Mouse (Mus musculus) kidney, adult 8-10 months (tissue): Measurements from ENCODE around the gene Msrb3.

ENCODE experiments used
- DNase-seq, 2 experiments: peaks; one replicate each; pipeline ENCODE4 v3.0.0; 2022

Gene Msrb3

DNA sequence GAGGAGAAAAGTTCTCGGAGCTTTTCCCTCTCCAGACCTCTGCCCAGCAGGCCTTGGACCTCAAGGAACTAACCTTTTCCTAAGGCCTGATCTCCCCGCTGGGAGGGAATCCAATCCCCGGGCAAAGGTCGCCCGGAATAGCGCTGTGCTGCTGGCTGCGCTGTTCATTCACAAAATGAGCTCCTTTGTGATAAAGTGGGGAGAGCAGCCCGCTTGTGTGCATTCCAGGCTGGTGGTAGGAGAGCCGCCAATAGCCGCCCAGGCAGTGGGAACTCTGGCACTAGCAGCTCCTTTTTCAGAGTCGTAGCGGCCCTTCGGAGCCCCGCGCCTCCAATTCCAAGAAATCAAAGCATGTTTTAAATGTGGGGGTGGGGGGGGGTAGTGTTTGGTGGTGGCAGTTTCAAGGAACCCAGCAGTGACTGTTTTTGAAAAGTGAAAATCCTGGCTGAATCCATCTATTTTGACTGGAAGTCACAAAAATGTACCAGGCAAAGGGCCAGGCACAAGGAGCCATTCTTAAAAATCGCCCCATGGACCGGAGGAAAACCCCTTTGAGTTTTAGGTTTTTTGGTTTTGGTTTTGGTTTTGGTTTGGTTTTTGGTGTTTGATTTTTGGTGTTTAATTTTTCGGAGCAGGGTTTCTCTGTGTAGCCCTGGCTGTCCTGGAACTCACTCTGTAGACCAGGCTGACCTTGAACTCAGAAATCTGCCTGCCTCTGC, 153.6 kb downstream of the Msrb3 start:
- peak; percentile 80 to 83 for DNase-seq

DNA sequence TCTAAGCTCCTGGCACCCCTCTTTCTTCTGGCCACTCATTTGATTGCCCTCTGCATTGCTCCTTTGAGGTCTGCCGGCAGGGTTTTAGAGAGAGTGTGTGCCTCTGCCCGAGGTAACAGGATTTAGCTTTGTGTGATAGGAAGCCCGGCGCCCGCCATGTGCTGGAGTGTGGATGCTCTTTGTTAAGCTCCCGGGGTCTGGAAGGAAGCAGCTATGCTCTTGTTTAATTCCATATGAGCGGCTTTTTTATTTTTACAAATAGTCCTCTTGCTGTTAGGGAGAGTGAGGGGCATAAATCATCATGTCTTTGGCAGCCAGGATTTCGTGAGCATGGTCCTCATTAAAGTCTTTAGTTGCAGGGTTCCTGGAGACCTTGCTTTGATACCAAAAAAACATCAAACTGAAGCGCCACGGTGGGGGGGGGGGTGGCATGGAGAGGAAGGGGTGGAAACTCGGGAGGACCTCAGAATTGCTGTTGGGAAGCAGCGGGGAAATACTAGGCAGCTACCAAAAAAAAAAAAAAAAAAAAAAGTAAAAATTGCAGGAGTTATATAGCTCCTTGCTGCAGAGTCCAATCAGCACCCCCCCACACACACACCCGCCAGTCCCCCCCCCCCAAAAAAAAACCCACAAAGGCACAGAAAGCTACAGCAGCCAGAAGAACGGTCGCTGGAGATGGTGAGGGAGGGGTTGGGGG, 154.3 kb downstream of the Msrb3 start:
- DNase-seq = no peak

DNA sequence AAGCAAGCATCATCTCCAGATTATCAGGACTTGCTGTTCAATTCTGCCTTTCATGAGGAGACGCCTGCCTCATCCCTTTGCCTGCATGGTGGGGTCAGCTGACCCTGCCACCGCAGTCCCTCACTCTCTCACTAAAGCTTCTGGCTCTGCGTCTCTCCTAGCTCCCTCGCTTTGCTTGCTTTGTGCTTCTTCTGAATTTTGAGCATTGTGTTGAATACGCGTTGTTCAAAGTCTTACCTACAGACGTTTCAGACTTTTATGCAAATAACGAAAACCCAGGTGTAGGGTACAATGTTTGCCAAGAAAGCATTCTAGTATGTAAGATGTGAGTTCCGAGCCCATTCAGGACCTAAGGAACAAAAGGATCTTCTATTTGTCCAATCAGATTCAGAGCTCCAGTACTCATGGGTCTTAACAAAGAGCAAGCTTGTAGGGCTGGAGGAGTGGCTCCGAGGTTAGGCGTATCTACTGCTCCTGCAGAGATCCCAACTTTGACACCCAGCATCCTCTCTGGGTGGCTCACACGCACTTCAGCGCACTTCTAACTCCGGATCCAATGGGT, 162.3 kb downstream of the Msrb3 start:
- DNase-seq = no peak

DNA sequence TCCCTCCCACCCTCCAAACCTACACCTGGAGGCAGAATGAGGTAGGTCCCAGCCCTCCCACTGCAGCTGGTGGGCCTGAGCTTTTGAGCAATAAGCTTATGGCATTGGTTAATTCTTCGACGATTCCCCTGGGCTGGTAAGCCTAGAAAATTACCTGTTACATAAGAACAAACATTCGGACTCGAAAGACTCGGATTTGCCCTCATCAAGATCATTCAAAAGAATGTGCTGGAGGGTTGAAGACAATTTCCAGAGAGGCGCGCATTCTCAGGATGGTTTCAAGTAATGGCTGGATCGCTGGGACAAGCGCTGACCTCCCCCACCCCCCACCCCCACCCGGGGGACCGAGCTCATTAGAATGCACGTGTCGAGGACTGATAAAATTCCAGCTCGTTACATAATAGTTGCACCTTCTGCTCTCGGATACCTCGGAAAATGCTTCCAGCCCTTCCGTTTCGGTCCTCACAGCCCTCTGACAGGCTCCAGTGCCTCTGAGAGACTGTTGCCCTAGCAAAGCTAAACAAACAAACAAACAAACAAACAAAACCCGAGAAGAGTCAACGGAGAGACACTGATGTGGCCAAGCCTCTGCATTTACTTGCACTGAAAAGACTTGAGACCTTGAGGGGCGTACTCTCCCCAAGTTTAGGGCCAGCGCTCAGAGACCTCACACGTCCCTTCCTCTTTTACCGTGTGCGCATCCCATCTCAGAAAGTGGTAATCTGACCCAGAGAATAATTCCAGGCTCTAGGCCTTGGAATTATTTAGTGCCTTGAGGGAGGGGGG, 163.0 kb downstream of the Msrb3 start:
- peak in 1 of 2 experiments; percentile 20 for DNase-seq

DNA sequence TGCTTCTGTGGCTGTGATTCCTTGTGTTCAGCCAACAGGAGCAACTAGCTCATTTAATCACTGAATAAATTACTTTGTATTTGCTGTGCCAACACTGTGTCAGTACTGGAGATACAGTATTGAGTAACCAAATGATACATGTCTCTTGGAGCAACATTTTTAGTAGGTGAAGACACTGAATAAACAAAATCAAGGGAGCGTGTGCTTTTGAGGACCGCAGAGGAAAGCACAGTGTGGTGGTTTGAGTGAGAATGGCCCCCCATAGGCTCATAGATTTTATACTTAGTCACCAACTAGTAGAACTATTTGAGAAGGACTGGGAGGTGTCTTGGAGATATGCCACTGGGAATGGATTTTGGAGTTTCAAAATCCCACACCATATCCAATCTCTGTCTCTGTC, 164.5 kb downstream of the Msrb3 start:
- no peak for DNase-seq
